Mouse (Mus musculus) hindbrain, embryonic 15.5 days (tissue): ENCODE results near the gene Ube2l3. TPM values are rescaled to one million over a fixed set of nuclear protein-coding genes. Genes with fewer than 3 reads are reported as not detected.
A peak's percentile ranks its signal among the peaks of the same experiment; 100 is the strongest.

ENCODE experiments used
- ATAC-seq: fragments of 200-750 bp; cut with Nextera tagmentation; 2 replicates; pipeline ENCODE4 v1.8.0; 2017; ENCODE audit warnings: low read depth, moderate number of reproducible peaks, moderate TSS enrichment; ENCODE audit not compliant: low FRiP score
- H3K27ac ChIP-seq: fragments of 300-500 bp; sonication (generic); replicated peaks from 2 replicates; pipeline ENCODE4 v1.5.1; 2015; ENCODE audit warnings: mild to moderate bottlenecking, inconsistent platforms
- H3K27me3 ChIP-seq: fragments of 300-500 bp; sonication (generic); 2 replicates; pipeline ENCODE4 v1.6.1; 2015; ENCODE audit warnings: control low read depth, inconsistent platforms
- H3K36me3 ChIP-seq: fragments of 300-500 bp; sonication (generic); 2 replicates; pipeline ENCODE4 v1.6.1; 2015; ENCODE audit warnings: control low read depth, inconsistent platforms
- H3K4me1 ChIP-seq: fragments of 300-500 bp; sonication (generic); replicated peaks from 2 replicates; pipeline ENCODE4 v1.6.1; 2015; ENCODE audit warnings: control low read depth, inconsistent platforms
- H3K4me2 ChIP-seq: fragments of 300-500 bp; sonication (generic); 2 replicates; pipeline ENCODE4 v1.6.1; 2015; ENCODE audit warnings: moderate library complexity, mild to moderate bottlenecking, inconsistent platforms
- H3K4me3 ChIP-seq: fragments of 300-500 bp; sonication (generic); 2 replicates; pipeline ENCODE4 v1.5.1; 2015; ENCODE audit warnings: mild to moderate bottlenecking, inconsistent platforms
- H3K9ac ChIP-seq: fragments of 300-500 bp; sonication (generic); 2 replicates; pipeline ENCODE4 v1.6.1; 2015; ENCODE audit warnings: inconsistent platforms
- H3K9me3 ChIP-seq: fragments of 300-500 bp; sonication (generic); 2 replicates; pipeline ENCODE4 v1.6.1; 2016; ENCODE audit warnings: control low read depth, inconsistent platforms
- WGBS: fragments of 180-500 bp; shearing (Covaris S2); methylation state at CpG from one replicate; pipeline ENCODE4 v1.1.7; 2015; 5-methylcytosine and 5-hydroxymethylcytosine counted together
- polyA plus RNA-seq: library from polyadenylated mRNA; unstranded; fragments of >200 nt; fragmentation: Nextera tagmentation; extraction: Ambion mirVana; gene quantifications from 2 replicates; pipeline ENCODE4 v1.2.1, GENCODE M21; 2015

Ube2l3 gene
- polyA plus RNA-seq, 1 experiment from 2014 or later: 281 TPM

GRCm38 (mm10) chr16:17204990-17205389, 2.5 kb upstream of the Ube2l3 start:
- Histone ChIP-seq H3K4me2 (no peak overlapping the region), H3K9me3 (no peaks in the 10 kb centered on the region), H3K4me1 (peaks cover 25% of the 10 kb centered on the region), H3K4me3 (no peak overlapping the region), H3K9ac (no peak overlapping the region), H3K27ac (no peak overlapping the region), H3K36me3 (no peaks in the 10 kb centered on the region), H3K27me3 (no peaks in the 10 kb centered on the region)
- ATAC-seq: no peak
- 4% methylated on average over 6 of the region's 6 CpGs for WGBS

- Histone ChIP-seq H3K27me3 (no peaks in the 10 kb centered on the region), H3K4me3 (no peak overlapping the region), H3K27ac (0 out of 2 replicates have a peak overlapping the region, but pooled peaks have one; percentile 84), H3K36me3 (no peaks in the 10 kb centered on the region), H3K9me3 (no peaks in the 10 kb centered on the region), H3K9ac (no peak overlapping the region), H3K4me1 (peaks cover 17% of the 10 kb centered on the region), H3K4me2 (no peak overlapping the region)
- 57% methylated on average over 2 of the region's 2 CpGs for WGBS
- ATAC-seq: peak; percentile 33; the same call in 1 of the 2 replicates
Measured at GRCm38 (mm10) chr16:17201977-17202376, 472 bp downstream of the Ube2l3 start.

DNA sequence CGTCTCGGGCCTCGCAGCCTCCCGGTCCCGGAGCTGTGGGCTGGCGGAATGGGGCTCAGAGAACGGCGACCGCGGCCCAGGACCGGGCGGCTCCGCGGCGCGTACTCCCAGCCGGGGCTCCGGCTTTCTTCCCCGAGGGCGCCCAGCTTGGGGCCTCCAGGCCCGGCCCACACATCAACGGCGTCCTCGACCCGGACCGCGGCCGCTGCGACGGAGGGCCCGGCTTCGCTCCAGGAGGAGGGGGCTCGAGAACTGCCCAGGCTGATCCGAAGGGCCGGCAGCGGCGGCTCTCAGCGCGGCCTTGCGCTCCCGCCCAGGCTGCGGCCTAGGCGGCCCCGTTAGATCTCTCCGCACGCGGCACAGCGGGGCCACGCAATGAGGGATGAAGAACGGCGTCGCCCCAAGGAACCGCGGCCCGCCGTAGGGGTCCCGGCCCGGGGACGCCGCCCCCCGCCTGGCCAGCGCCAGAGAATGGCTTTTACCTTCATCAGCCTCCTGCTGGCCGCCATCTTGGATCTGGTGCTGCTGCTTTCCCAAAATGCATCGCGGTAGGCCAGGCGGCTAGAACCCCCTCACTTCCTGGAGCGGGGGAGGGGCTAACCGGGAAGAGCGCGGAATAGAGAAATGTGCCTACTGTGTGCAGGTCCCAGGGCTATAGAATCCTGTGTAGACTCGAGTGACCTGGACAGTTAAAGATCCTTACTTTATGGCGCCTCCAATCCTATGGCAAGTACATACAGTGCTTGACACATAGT, 1.3 kb downstream of the Ube2l3 start:
- Histone ChIP-seq H3K4me2 (peak overlapping the region; percentile 76), H3K9me3 (no peaks in the 10 kb centered on the region), H3K27me3 (no peaks in the 10 kb centered on the region), H3K27ac (peak overlapping the region; percentile 84), H3K4me3 (peak overlapping the region; percentile 96), H3K36me3 (no peaks in the 10 kb centered on the region), H3K9ac (peak overlapping the region; percentile 97), H3K4me1 (peaks cover 17% of the 10 kb centered on the region)
- peak; percentile 91 for ATAC-seq
- WGBS: 0% methylated on average over 52 of the region's 72 CpGs

GRCm38 (mm10) chr16:17200121-17200952, 2.1 kb downstream of the Ube2l3 start:
- Histone ChIP-seq H3K9ac (peak overlapping the region; percentile 97), H3K4me3 (peak overlapping the region; percentile 96), H3K4me2 (peak overlapping the region; percentile 76), H3K9me3 (no peaks in the 10 kb centered on the region), H3K4me1 (peaks cover 17% of the 10 kb centered on the region), H3K27me3 (no peaks in the 10 kb centered on the region), H3K36me3 (no peaks in the 10 kb centered on the region), H3K27ac (peak overlapping the region; percentile 84)
- 10% methylated on average over 24 of the region's 24 CpGs for WGBS
- no peak for ATAC-seq

DNA sequence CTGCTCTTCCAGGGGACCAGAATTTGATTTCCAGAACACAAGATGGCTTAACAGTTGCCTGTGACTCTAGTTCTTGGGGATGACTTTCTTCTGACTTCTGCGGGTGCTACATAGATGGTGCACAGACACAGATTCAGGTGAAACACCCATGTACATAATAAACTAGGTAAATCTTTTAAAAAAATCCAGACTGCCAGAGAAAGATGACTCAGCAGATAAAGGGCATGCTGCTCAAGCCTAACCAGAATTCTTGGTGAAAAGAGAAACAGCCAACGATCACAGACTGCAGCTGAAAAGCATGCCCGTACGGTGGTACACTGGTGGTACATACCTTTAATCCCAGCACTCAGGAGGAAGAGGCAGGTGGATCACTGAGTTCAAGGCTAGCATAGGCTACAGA, 8.6 kb downstream of the Ube2l3 start:
- no peaks in the 10 kb centered on the region for H3K36me3 ChIP-seq
- no peak overlapping the region for H3K27ac ChIP-seq
- no peak overlapping the region for H3K4me3 ChIP-seq
- no peak for ATAC-seq
- H3K4me2 ChIP-seq: no peak overlapping the region
- H3K27me3 ChIP-seq: no peaks in the 10 kb centered on the region
- WGBS: 94% methylated on average over 4 of the region's 4 CpGs
- no peaks in the 10 kb centered on the region for H3K9me3 ChIP-seq
- H3K4me1 ChIP-seq: no peaks in the 10 kb centered on the region
- no peak overlapping the region for H3K9ac ChIP-seq

DNA sequence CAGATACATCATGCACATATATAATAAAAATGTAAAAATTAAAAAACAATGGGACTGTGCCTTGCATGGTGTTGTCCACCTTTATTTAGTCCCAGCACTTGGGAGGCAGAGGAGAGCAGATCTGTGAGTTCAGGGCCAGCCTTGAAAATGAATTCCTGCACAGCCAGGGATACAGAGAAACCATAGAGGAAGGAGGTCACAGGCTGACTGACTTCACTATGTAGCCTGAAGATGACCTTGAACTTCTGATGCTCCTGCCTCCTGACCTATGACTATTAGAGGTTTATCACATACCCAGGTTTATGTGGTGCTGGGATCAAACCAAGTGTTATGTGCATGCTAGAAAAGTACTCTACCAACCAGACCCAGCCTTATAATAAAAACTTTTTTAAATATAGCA, 17.0 kb downstream of the Ube2l3 start:
- Histone ChIP-seq H3K4me3 (no peak overlapping the region), H3K27me3 (no peaks in the 10 kb centered on the region), H3K4me2 (no peak overlapping the region), H3K36me3 (peaks cover 5% of the 10 kb centered on the region; the same call in 1 of the 2 replicates), H3K4me1 (no peaks in the 10 kb centered on the region), H3K27ac (no peak overlapping the region), H3K9ac (no peak overlapping the region), H3K9me3 (no peaks in the 10 kb centered on the region)
- ATAC-seq: no peak

- Histone ChIP-seq H3K9ac (no peak overlapping the region), H3K4me1 (no peaks in the 10 kb centered on the region), H3K4me2 (no peak overlapping the region), H3K4me3 (no peak overlapping the region), H3K27ac (no peak overlapping the region), H3K27me3 (no peaks in the 10 kb centered on the region), H3K36me3 (peaks cover 5% of the 10 kb centered on the region; the same call in 1 of the 2 replicates), H3K9me3 (no peaks in the 10 kb centered on the region)
- WGBS: 89% methylated on average over 3 of the region's 3 CpGs
- ATAC-seq: no peak
Measured at GRCm38 (mm10) chr16:17183003-17183402, 19.4 kb downstream of the Ube2l3 start.

DNA sequence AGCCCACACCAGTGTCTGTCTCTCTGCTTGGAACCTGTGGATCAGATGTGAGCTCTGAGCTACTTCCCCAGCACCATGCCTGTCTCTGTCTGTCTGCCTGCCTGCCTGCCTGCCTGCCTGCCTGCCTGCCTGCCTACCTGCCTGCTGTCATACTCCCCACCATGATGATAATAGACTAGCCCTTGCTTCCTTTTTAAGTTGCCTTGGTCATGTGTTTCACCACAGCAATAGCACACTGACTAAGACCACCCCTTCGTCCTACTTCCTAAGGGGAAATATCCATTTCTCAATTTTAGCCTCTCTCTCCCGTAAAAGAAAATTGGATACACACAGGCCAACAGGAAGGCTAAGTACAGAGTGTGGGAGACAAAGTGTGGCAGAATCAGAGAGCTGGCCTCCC, 20.3 kb downstream of the Ube2l3 start:
- Histone ChIP-seq H3K4me1 (no peaks in the 10 kb centered on the region), H3K9me3 (no peaks in the 10 kb centered on the region), H3K9ac (no peak overlapping the region), H3K36me3 (peaks cover 5% of the 10 kb centered on the region; the same call in 1 of the 2 replicates), H3K27ac (no peak overlapping the region), H3K4me2 (no peak overlapping the region), H3K27me3 (no peaks in the 10 kb centered on the region), H3K4me3 (no peak overlapping the region)
- no peak for ATAC-seq
- WGBS: 81% methylated on average over 2 of the region's 2 CpGs

- Histone ChIP-seq H3K27me3 (no peaks in the 10 kb centered on the region), H3K9ac (no peak overlapping the region), H3K27ac (no peak overlapping the region), H3K4me3 (no peak overlapping the region), H3K4me2 (no peak overlapping the region), H3K4me1 (0 out of 2 replicates have a peak, but pooled peaks cover 5% of the 10 kb centered on the region), H3K36me3 (peaks cover 5% of the 10 kb centered on the region; the same call in 1 of the 2 replicates), H3K9me3 (no peaks in the 10 kb centered on the region)
- 93% methylated on average over 4 of the region's 4 CpGs for WGBS
- no peak for ATAC-seq
Measured at GRCm38 (mm10) chr16:17181382-17181781, 21.1 kb downstream of the Ube2l3 start.

GRCm38 (mm10) chr16:17179706-17180105, 22.7 kb downstream of the Ube2l3 start:
- 94% methylated on average over 3 of the region's 3 CpGs for WGBS
- ATAC-seq: no peak
- H3K27me3 ChIP-seq: no peaks in the 10 kb centered on the region
- peaks cover 10% of the 10 kb centered on the region for H3K36me3 ChIP-seq
- H3K4me2 ChIP-seq: no peak overlapping the region
- no peak overlapping the region for H3K27ac ChIP-seq
- no peak overlapping the region for H3K9ac ChIP-seq
- H3K4me3 ChIP-seq: no peak overlapping the region
- H3K9me3 ChIP-seq: no peaks in the 10 kb centered on the region
- 0 out of 2 replicates have a peak, but pooled peaks cover 5% of the 10 kb centered on the region for H3K4me1 ChIP-seq

GRCm38 (mm10) chr16:17177623-17178170, 24.8 kb downstream of the Ube2l3 start:
- Histone ChIP-seq H3K9me3 (no peaks in the 10 kb centered on the region), H3K4me3 (no peak overlapping the region), H3K27ac (no peak overlapping the region), H3K9ac (no peak overlapping the region), H3K27me3 (no peaks in the 10 kb centered on the region), H3K4me2 (no peak overlapping the region), H3K36me3 (peaks cover 25% of the 10 kb centered on the region), H3K4me1 (0 out of 2 replicates have a peak, but pooled peaks cover 5% of the 10 kb centered on the region)
- WGBS: 93% methylated on average over 1 of the region's 1 CpGs
- ATAC-seq: no peak

DNA sequence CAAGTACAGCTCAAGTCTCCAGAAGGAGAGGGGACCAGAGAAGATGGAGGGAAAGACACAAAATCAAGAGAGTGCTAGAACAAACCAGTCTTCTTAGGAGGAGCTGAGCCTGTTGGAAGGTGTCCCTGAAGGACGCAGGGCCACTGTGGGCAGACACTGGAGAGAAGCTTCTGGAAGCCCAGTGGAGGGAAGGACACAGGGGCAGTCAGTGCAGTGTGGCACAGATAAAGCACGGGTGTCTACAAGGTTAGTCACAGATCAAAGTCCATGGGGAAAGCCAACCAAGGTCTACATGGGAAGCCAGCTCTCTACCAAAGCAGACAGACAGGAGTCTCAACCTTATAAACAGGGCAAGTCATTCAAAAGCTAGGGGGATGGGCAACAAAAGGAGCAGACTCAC, 26.7 kb downstream of the Ube2l3 start:
- 91% methylated on average over 2 of the region's 2 CpGs for WGBS
- peaks cover 39% of the 10 kb centered on the region for H3K36me3 ChIP-seq
- no peak overlapping the region for H3K9ac ChIP-seq
- H3K9me3 ChIP-seq: no peaks in the 10 kb centered on the region
- H3K27me3 ChIP-seq: no peaks in the 10 kb centered on the region
- no peak overlapping the region for H3K4me3 ChIP-seq
- H3K4me1 ChIP-seq: 0 out of 2 replicates have a peak, but pooled peaks cover 5% of the 10 kb centered on the region
- H3K27ac ChIP-seq: no peak overlapping the region
- ATAC-seq: no peak
- H3K4me2 ChIP-seq: no peak overlapping the region
